Mouse (Mus musculus) ES-E14 (cell line): Measurements from ENCODE around the gene Sbf2. TPM values are rescaled to one million over a fixed set of nuclear protein-coding genes. Genes with fewer than 3 reads are reported as not detected.

Experiments used
- DNase-seq: peaks from one replicate; pipeline ENCODE4 v3.0.0-alpha.2; 2013; ENCODE audit warnings: low read depth, low spot score
- H3K27ac ChIP-seq: 2 replicates; pipeline ENCODE4 v1.5.1; 2012; ENCODE audit warnings: low read depth, mild to moderate bottlenecking, low read length, moderate library complexity, mixed read lengths; ENCODE audit not compliant: poor library complexity, insufficient read depth, severe bottlenecking
- H3K36me3 ChIP-seq: 2 replicates; pipeline ENCODE4 v1.6.1; 2012; ENCODE audit warnings: mild to moderate bottlenecking, low read length, moderate library complexity, mixed read lengths; ENCODE audit not compliant: control insufficient read depth, poor library complexity, insufficient read depth, severe bottlenecking
- H3K4me1 ChIP-seq, 2 experiments: fragments of 150-350 bp in 1 of 2; sonication (generic) in 1 of 2; 2 replicates each; pipeline ENCODE4 v1.6.1; 2012; ENCODE audit warnings: low read length in 2 of 2, mild to moderate bottlenecking in 1 of 2, mixed read lengths in 1 of 2; ENCODE audit not compliant: control insufficient read depth in 2 of 2, insufficient read depth in 2 of 2, poor library complexity in 1 of 2
- H3K4me3 ChIP-seq, 2 experiments: fragments of 150-350 bp in 1 of 2; sonication (generic) in 1 of 2; 2 replicates each; pipeline ENCODE4 v1.5.1; 2012; ENCODE audit warnings: low read length in 2 of 2, low read depth in 1 of 2, mild to moderate bottlenecking in 1 of 2, mixed read lengths in 1 of 2; ENCODE audit not compliant: insufficient read depth in 1 of 2, poor library complexity in 1 of 2, severe bottlenecking in 1 of 2
- H3K9ac ChIP-seq: 2 replicates; pipeline ENCODE4 v1.6.1; 2012; ENCODE audit warnings: low read depth, mild to moderate bottlenecking, low read length, mixed read lengths; ENCODE audit not compliant: poor library complexity, insufficient read depth, severe bottlenecking
- H3K9me3 ChIP-seq: fragments of 150-350 bp; sonication (generic); 2 replicates; pipeline ENCODE4 v1.6.1; 2012; ENCODE audit warnings: low read depth, mild to moderate bottlenecking, low read length; ENCODE audit not compliant: control insufficient read depth, insufficient read depth
- CHD2 ChIP-seq: IDR thresholded peaks from 2 replicates; pipeline ENCODE4 v1.6.1; 2014; ENCODE audit warnings: mild to moderate bottlenecking, low read depth, low read length, inconsistent platforms
- HCFC1 ChIP-seq: IDR thresholded peaks from 2 replicates; pipeline ENCODE4 v1.6.1; 2012; ENCODE audit warnings: low read length, inconsistent platforms, borderline replicate concordance; ENCODE audit not compliant: insufficient read depth
- MAFK ChIP-seq: IDR thresholded peaks from 2 replicates; pipeline ENCODE4 v1.6.1; 2014; ENCODE audit warnings: mild to moderate bottlenecking, low read depth, low read length, inconsistent platforms; ENCODE audit not compliant: insufficient read depth
- ZC3H11A ChIP-seq: IDR thresholded peaks from 2 replicates; pipeline ENCODE4 v1.6.1; 2012; ENCODE audit warnings: low read depth, mild to moderate bottlenecking, inconsistent platforms, low read length, borderline replicate concordance
- ZNF384 ChIP-seq: IDR thresholded peaks from 2 replicates; pipeline ENCODE4 v1.6.1; 2012; ENCODE audit warnings: low read depth, low read length, inconsistent platforms
- in situ Hi-C, 2 experiments: fragments of 600-800 bp; cut with MboI; formaldehyde crosslinking; loops; one replicate each; pipeline ENCODE4 v1.15.1; 2025; ENCODE audit warnings: low sequenced_read_pairs in 2 of 2, inconsistent platforms in 1 of 2; ENCODE audit not compliant: unreplicated experiment in 2 of 2
- total RNA-seq: library from RNA; depleted of rRNA; stranded (reverse); fragments of 300-350 nt; gene quantifications from 2 replicates; pipeline ENCODE4 v1.2.3, GENCODE M21; 2012

Sbf2 gene
- total RNA-seq, 1 experiment, result 17.4 TPM

GRCm38 (mm10) chr7:110387565-110387964 is 227.2 kb downstream of the Sbf2 start:
- Histone ChIP-seq H3K4me1 (no peaks in the 10 kb centered on the region), H3K27ac (no peak overlapping the region), H3K4me3 (no peak overlapping the region), H3K36me3 (no peaks in the 10 kb centered on the region; the same call in 1 of the 2 replicates), H3K9me3 (no peaks in the 10 kb centered on the region), H3K9ac (no peak overlapping the region)
- no peak for TF ChIP-seq MAFK
- no peak for TF ChIP-seq ZNF384
- TF ChIP-seq ZC3H11A, result no peak
- no peak for TF ChIP-seq CHD2
- TF ChIP-seq HCFC1, result no peak
- DNase-seq, result no peak
- in situ Hi-C loops, result loop anchor here in 1 of 2 experiments (25.0 kb wide), 1 partner anchor 250 kb away; the partner anchor contains the start of gene Adm

GRCm38 (mm10) chr7:110385482-110385881 is 229.2 kb downstream of the Sbf2 start:
- no peak overlapping the region for H3K4me3 ChIP-seq
- H3K9me3 ChIP-seq, result no peaks in the 10 kb centered on the region
- H3K9ac ChIP-seq, result no peak overlapping the region
- DNase-seq, result no peak
- H3K36me3 ChIP-seq, result no peaks in the 10 kb centered on the region; the same call in 1 of the 2 replicates
- in situ Hi-C loops, result loop anchor here in 1 of 2 experiments (25.0 kb wide), 1 partner anchor 252 kb away; the partner anchor contains the start of gene Adm
- no peak overlapping the region for H3K27ac ChIP-seq
- no peaks in the 10 kb centered on the region for H3K4me1 ChIP-seq
- TF ChIP-seq MAFK (no peak), CHD2 (no peak), HCFC1 (no peak), ZNF384 (no peak)

- no peak for DNase-seq
- in situ Hi-C loops, result loop anchor here in 1 of 2 experiments (25.0 kb wide), 1 partner anchor 253 kb away; the partner anchor contains the start of gene Adm
- Histone ChIP-seq H3K36me3 (no peaks in the 10 kb centered on the region; the same call in 1 of the 2 replicates), H3K4me3 (no peak overlapping the region), H3K9ac (no peak overlapping the region), H3K27ac (no peak overlapping the region), H3K9me3 (no peaks in the 10 kb centered on the region), H3K4me1 (no peaks in the 10 kb centered on the region)
- TF ChIP-seq MAFK (no peak), ZC3H11A (no peak), CHD2 (no peak), ZNF384 (no peak), HCFC1 (no peak)
Measured at GRCm38 (mm10) chr7:110384343-110384742, 230.4 kb downstream of the Sbf2 start.

GRCm38 (mm10) chr7:110381625-110382024 is 233.1 kb downstream of the Sbf2 start:
- Histone ChIP-seq H3K27ac (no peak overlapping the region), H3K9me3 (no peaks in the 10 kb centered on the region), H3K36me3 (no peaks in the 10 kb centered on the region), H3K4me1 (no peaks in the 10 kb centered on the region), H3K9ac (no peak overlapping the region), H3K4me3 (no peak overlapping the region)
- TF ChIP-seq HCFC1, result no peak
- TF ChIP-seq ZC3H11A, result no peak
- DNase-seq, result no peak
- in situ Hi-C loops, result loop anchor here in 1 of 2 experiments (25.0 kb wide), 1 partner anchor 256 kb away; the partner anchor contains the start of gene Adm

DNA sequence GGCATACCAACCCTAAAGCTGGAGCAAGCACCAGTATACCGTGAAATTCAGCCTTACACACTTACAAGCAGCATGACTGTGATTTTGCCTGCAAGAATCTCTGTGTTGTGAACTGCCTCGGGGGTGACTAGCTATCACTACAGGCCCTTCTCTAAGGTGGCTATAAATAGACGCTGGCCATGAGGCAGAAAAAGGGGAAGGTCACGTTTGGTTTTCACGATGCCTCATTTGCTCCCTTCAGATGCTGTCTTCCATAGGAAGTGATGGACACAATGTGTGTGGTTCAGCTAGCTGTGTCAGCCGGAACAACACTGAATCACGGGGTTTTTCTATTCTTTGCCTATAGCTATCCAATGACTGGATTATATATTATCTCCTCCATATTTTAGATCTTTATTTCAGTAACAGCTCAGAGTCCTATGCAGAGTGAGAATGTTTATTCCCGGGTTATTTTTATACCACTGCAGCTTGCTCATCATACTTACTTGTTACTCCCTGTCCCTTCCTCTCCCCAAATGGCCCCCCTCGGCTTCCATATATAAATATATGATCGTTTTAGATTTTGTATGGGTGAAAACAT is 235.3 kb downstream of the Sbf2 start:
- Histone ChIP-seq H3K9ac (no peak overlapping the region), H3K4me3 (no peak overlapping the region), H3K9me3 (no peaks in the 10 kb centered on the region), H3K36me3 (peaks cover 3% of the 10 kb centered on the region; the same call in 1 of the 2 replicates), H3K4me1 (no peaks in the 10 kb centered on the region), H3K27ac (no peak overlapping the region)
- in situ Hi-C loops, result loop anchor here in 1 of 2 experiments (25.0 kb wide), 1 partner anchor 258 kb away; the partner anchor contains the start of gene Adm
- DNase-seq, result no peak
- TF ChIP-seq MAFK (no peak), ZNF384 (no peak)
